Comparison of ENCODE assay signal across 20 mouse cellular contexts in genomic region chr12:54502775-54503174, GRCm38 (mm10).
"Had no signal": no experiment of that assay in that cellular context is flagged by ENCODE, and none has a peak within 500 bp of the region (broad histone marks: within the 10 kb centered on the region; RNA-seq: fewer than 3 reads in every experiment).

No protein-coding gene starts in this region.

- ATAC-seq: liver, postnatal 0 days; lung, postnatal 0 days; midbrain, embryonic 15.5 days had no signal

- H3K36me3 ChIP-seq: limb, embryonic 12.5 days; limb, embryonic 15.5 days; midbrain, embryonic 12.5 days; midbrain, embryonic 15.5 days; neural tube, embryonic 12.5 days; neural tube, embryonic 15.5 days had no signal

- H3K4me1 ChIP-seq: limb, embryonic 12.5 days; limb, embryonic 15.5 days; midbrain, embryonic 12.5 days; midbrain, embryonic 15.5 days; neural tube, embryonic 12.5 days; neural tube, embryonic 15.5 days had no signal

- H3K27ac ChIP-seq: limb, embryonic 12.5 days; limb, embryonic 15.5 days; liver, embryonic 14.5 days; macrophage; midbrain, embryonic 12.5 days; midbrain, embryonic 15.5 days; neural tube, embryonic 12.5 days; neural tube, embryonic 15.5 days had no signal

- DNase-seq: kidney, postnatal 14 days; kidney, postnatal 4 days; left cerebral cortex, postnatal 4 days; liver, postnatal 0 days; lung, embryonic 14.5 days; right cerebral cortex, adult 18-20 months; right cerebral cortex, postnatal 14 days; right cerebral cortex, postnatal 4 days; thymus, adult 18-20 months; thymus, postnatal 36 days had no signal

- H3K9me3 ChIP-seq: limb, embryonic 12.5 days; limb, embryonic 15.5 days; midbrain, embryonic 12.5 days; midbrain, embryonic 15.5 days; neural tube, embryonic 12.5 days; neural tube, embryonic 15.5 days had no signal

- H3K4me2 ChIP-seq: limb, embryonic 12.5 days; limb, embryonic 15.5 days; liver, embryonic 11.5 days; lung, embryonic 14.5 days; midbrain, embryonic 12.5 days; midbrain, embryonic 15.5 days; neural tube, embryonic 12.5 days; neural tube, embryonic 15.5 days had no signal

- H3K4me3 ChIP-seq: limb, embryonic 12.5 days; limb, embryonic 15.5 days; midbrain, embryonic 12.5 days; midbrain, embryonic 15.5 days; neural tube, embryonic 12.5 days; neural tube, embryonic 15.5 days had no signal

- H3K9ac ChIP-seq: limb, embryonic 12.5 days; limb, embryonic 15.5 days; liver, embryonic 14.5 days; liver, postnatal 0 days; lung, embryonic 14.5 days; midbrain, embryonic 12.5 days; midbrain, embryonic 15.5 days; neural tube, embryonic 12.5 days; neural tube, embryonic 15.5 days had no signal

- H3K27me3 ChIP-seq: limb, embryonic 12.5 days; limb, embryonic 15.5 days; midbrain, embryonic 15.5 days; neural tube, embryonic 12.5 days; neural tube, embryonic 15.5 days had no signal
